Mouse (Mus musculus) lung, postnatal 0 days (tissue): ENCODE measurements around the gene Dgcr2. TPM values are rescaled to one million over a fixed set of nuclear protein-coding genes. Genes with fewer than 3 reads are reported as not detected.

Experiments
- ATAC-seq: fragments of 200-750 bp; cut with Nextera tagmentation; 2 replicates; pipeline ENCODE4 v1.8.0; 2017; ENCODE audit warnings: moderate library complexity
- DNase-seq: peaks from one replicate; pipeline ENCODE4 v3.0.0-alpha.2; 2016; ENCODE audit warnings: low spot score
- H3K27ac ChIP-seq: fragments of 300-500 bp; sonication (generic); 2 replicates; pipeline ENCODE4 v1.5.1; 2014; ENCODE audit warnings: antibody characterized with exemption, mild to moderate bottlenecking, low read length, mixed read lengths
- H3K27me3 ChIP-seq: fragments of 300-500 bp; sonication (generic); replicated peaks from 2 replicates; pipeline ENCODE4 v1.6.1; 2014; ENCODE audit warnings: low read length, mixed read lengths; ENCODE audit not compliant: insufficient read depth
- H3K36me3 ChIP-seq: fragments of 300-500 bp; sonication (generic); 2 replicates; pipeline ENCODE4 v1.6.1; 2014; ENCODE audit warnings: low read length, mixed read lengths; ENCODE audit not compliant: insufficient read depth
- H3K4me1 ChIP-seq: fragments of 300-500 bp; sonication (generic); 2 replicates; pipeline ENCODE4 v1.6.1; 2014; ENCODE audit warnings: antibody characterized with exemption, low read depth, low read length, mixed read lengths; ENCODE audit not compliant: insufficient read depth
- H3K4me2 ChIP-seq: fragments of 300-500 bp; sonication (generic); replicated peaks from 2 replicates; pipeline ENCODE4 v1.6.1; 2014; ENCODE audit warnings: low read depth, mild to moderate bottlenecking, low read length, moderate library complexity, mixed read lengths
- H3K4me3 ChIP-seq: fragments of 300-500 bp; sonication (generic); 2 replicates; pipeline ENCODE4 v1.5.1; 2014; ENCODE audit warnings: low read depth, low read length
- H3K9ac ChIP-seq: fragments of 300-500 bp; sonication (generic); replicated peaks from 2 replicates; pipeline ENCODE4 v1.6.1; 2014; ENCODE audit warnings: low read depth, mild to moderate bottlenecking
- H3K9me3 ChIP-seq: fragments of 300-500 bp; sonication (generic); 2 replicates; pipeline ENCODE4 v1.6.1; 2016; ENCODE audit warnings: low read length, mixed read lengths
- CTCF ChIP-seq: IDR thresholded peaks from 2 replicates; pipeline ENCODE4 v1.5.1; 2016; ENCODE audit warnings: antibody characterized with exemption, mild to moderate bottlenecking
- EP300 ChIP-seq: IDR thresholded peaks from 2 replicates; pipeline ENCODE4 v1.6.1; 2016; ENCODE audit warnings: antibody characterized with exemption, mild to moderate bottlenecking, control low read depth
- WGBS: fragments of 180-500 bp; shearing (Covaris S2); extraction: QIAGEN DNeasy Blood & Tissue Kit; methylation state at CpG from one replicate; pipeline ENCODE4 v1.1.7; 2014; 5-methylcytosine and 5-hydroxymethylcytosine counted together
- polyA plus RNA-seq: library from polyadenylated mRNA; unstranded; fragments of >200 nt; fragmentation: Nextera tagmentation; extraction: Ambion mirVana; gene quantifications from 2 replicates; pipeline ENCODE4 v1.2.1, GENCODE M21; 2015

The Dgcr2 gene
- polyA plus RNA-seq, 1 experiment from 2014 or later = 47.3 TPM

DNA sequence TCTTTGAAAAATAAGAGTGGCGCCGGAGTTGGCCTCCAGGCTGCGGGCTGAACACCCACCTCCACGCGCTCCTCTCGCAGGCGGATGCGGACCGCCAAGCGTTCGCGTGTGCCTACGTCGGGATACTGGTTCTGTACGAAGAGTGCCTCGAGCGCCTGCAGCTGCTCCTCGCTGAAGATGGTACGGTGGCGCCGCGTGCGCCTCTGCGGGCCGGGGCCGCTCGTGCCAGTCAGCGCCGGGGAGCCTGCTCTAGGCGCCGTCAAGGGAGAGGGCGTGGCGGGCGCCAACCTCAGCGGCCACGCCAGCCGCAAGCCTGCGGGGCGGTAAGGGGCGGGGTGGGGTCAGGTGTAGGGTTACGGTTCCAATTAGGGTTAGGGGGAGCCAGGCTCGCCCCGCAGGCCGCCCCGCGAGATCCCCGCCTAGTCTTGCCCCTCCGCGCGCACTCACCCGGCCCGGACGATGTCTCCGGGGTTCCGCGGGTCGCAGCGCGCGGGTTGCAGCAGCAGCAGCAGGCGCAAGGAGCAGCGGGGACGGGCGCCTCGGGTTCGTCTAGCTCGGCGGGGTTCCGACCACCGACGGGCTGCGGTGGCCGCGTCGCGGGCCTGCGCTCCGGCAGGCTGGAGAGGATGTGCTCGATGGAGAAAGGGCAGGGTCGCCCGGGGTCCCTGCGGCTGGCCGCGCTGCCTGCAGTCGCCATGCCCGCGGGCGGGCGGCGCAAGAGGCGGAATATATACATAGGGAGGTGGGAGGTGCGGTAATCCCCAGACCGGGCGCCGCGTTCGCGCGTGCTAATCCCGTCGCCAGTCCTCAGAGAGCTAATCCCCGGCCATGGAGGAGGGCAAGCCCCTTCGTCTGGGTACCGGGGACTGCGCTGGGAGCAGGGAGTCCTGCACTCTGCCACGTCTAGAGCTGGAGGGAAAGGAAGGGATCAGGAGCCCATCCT is 16.2 kb upstream of the Dgcr2 start, which contains the start of gene Gsc2:
Gsc2 (minus strand) TSS at position 753 of the 943 bp plus-strand sequence.
- no peak for TF ChIP-seq EP300
- TF ChIP-seq CTCF = no peak
- DNase-seq = peak; percentile 20
- 1% methylated on average over 84 of the region's 106 CpGs for WGBS
- peak within 1 kb of the TSS; percentile 63 for H3K4me2 ChIP-seq
- H3K4me3 ChIP-seq = peak within 1 kb of the TSS; percentile 37
- H3K27me3 ChIP-seq = peaks cover 40% of the 10 kb centered on the region
- H3K27ac ChIP-seq = no peak within 1 kb of the TSS
- ATAC-seq = no peak; the same call in 1 of the 2 replicates
- no peaks in the 10 kb centered on the region for H3K9me3 ChIP-seq
- H3K36me3 ChIP-seq = no peaks in the 10 kb centered on the region
- no peak within 1 kb of the TSS for H3K9ac ChIP-seq
- peaks cover 9% of the 10 kb centered on the region for H3K4me1 ChIP-seq

DNA sequence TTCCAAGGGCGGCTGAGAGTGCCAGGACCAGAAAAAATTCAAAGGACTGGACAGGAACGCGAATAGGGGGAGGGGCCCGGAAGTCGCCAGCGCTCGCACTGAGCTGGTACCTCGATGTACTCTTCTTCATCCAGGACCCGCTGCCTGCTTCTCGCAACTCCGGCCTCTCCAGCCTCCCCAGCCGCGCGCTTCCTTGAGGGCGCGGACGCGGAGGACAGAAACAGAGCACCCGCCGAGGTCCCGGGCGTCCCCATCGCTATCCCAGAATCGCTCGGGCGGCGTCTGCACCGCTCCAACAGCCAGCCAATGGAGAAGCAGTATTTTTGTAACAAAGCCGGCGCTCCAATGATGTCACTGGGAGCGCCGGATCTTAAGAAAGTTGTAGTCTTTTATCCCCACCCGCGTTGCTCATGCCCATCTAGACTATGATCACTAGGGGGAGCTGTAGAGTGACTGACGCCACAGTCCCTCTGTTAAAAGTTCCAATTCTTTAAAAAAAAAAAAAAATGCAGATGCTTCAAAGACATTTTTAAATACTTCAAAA is 12.8 kb upstream of the Dgcr2 start, which contains the start of gene Ess2:
Ess2 (minus strand) TSS at position 297 of the 544 bp plus-strand sequence.
- Histone ChIP-seq H3K4me1 (peaks cover 9% of the 10 kb centered on the region), H3K4me3 (peak within 1 kb of the TSS; percentile 74), H3K36me3 (peaks cover 18% of the 10 kb centered on the region), H3K27me3 (peaks cover 33% of the 10 kb centered on the region), H3K27ac (no peak within 1 kb of the TSS), H3K4me2 (peak within 1 kb of the TSS; percentile 69), H3K9ac (peak within 1 kb of the TSS; percentile 55), H3K9me3 (no peaks in the 10 kb centered on the region)
- TF ChIP-seq EP300 (no peak), CTCF (peak; percentile 82)
- ATAC-seq (peak; percentile 98), DNase-seq (peak; percentile 99)
- 3% methylated on average over 35 of the region's 35 CpGs for WGBS

DNA sequence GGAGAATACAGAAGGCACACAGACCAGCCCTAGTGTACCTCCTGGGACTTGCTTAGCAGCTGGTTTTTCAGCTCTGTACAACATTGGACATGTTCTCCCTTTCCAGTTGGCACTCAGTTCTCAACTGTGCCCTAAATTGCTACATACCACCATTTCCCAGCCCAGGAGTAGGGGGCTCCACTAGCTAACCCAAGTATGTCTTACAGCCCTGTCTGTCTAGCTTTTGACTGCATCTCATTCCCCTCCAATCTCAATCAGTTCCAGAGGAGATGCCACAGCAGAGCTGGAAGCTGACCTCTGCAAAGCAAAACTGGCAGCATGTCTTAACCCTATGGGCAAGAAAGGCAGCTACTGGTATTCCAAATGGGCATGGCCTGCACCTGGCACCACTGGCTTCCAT is 2.3 kb downstream of the Dgcr2 start:
- TF ChIP-seq EP300 = no peak
- TF ChIP-seq CTCF = no peak
- Histone ChIP-seq H3K9ac (no peak overlapping the region), H3K27ac (no peak overlapping the region), H3K4me3 (no peak overlapping the region), H3K9me3 (no peaks in the 10 kb centered on the region), H3K27me3 (no peaks in the 10 kb centered on the region), H3K36me3 (0 out of 2 replicates have a peak, but pooled peaks cover 2% of the 10 kb centered on the region), H3K4me1 (peaks cover 8% of the 10 kb centered on the region; the same call in 1 of the 2 replicates), H3K4me2 (no peak overlapping the region)
- no peak for ATAC-seq
- no peak for DNase-seq

DNA sequence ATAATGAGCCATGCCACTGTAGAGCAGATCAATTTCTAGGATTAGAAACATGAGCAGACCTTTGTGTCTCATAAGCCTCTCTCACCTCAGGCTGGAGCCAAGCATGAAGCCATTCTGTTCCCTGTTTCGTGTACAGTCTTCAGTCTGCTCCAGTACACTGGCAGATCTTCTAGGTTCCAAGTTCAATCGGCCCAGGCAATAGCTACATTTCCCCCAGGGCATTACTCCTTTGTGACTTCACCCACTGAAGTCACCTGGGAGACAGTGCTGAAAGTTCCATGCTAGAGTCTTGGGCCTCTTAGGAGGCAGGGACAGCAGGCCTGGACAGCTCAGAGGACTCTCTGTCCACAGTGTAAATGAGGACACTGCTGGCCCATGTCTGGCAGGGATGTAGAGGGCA is 4.4 kb downstream of the Dgcr2 start, which contains the start of gene Tssk1:
Tssk1 (plus strand) TSS at position 301 of the 400 bp plus-strand sequence.
- Histone ChIP-seq H3K9me3 (no peaks in the 10 kb centered on the region), H3K36me3 (no peaks in the 10 kb centered on the region), H3K4me1 (peaks cover 20% of the 10 kb centered on the region), H3K4me3 (no peak within 1 kb of the TSS), H3K27ac (no peak within 1 kb of the TSS), H3K4me2 (no peak within 1 kb of the TSS), H3K9ac (no peak within 1 kb of the TSS), H3K27me3 (no peaks in the 10 kb centered on the region)
- no peak for ATAC-seq
- TF ChIP-seq EP300 (no peak), CTCF (no peak)
- no peak for DNase-seq
- WGBS = 68% methylated on average over 2 of the region's 2 CpGs

DNA sequence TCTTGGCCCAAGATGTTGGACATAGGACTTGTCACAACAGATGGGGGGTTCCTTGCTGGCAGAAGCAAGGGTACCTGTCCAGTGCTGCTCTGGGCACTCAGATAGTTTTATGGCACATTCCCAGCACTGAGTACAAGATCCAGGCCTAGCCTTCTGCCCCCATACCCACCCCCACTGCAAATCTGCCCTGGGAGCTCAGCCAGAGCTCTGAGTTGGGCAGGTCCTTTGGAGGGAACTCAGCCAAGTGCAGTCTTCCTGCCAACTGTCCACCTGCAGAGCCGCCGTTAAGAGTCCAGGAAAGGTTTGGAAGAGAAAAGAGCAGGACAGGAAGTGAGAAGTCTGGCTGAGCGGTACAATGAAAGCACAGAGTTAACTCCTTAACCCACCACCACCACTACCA is 5.8 kb downstream of the Dgcr2 start:
- peak overlapping the region; percentile 79; the same call in 1 of the 2 replicates for H3K27ac ChIP-seq
- DNase-seq = peak; percentile 38
- no peak for TF ChIP-seq CTCF
- no peak for TF ChIP-seq EP300
- WGBS = 30% methylated on average over 3 of the region's 3 CpGs
- ATAC-seq = no peak
- H3K9ac ChIP-seq = no peak overlapping the region
- H3K36me3 ChIP-seq = no peaks in the 10 kb centered on the region
- no peak overlapping the region for H3K4me2 ChIP-seq
- H3K27me3 ChIP-seq = no peaks in the 10 kb centered on the region
- no peaks in the 10 kb centered on the region for H3K9me3 ChIP-seq
- peaks cover 20% of the 10 kb centered on the region for H3K4me1 ChIP-seq
- no peak overlapping the region for H3K4me3 ChIP-seq

DNA sequence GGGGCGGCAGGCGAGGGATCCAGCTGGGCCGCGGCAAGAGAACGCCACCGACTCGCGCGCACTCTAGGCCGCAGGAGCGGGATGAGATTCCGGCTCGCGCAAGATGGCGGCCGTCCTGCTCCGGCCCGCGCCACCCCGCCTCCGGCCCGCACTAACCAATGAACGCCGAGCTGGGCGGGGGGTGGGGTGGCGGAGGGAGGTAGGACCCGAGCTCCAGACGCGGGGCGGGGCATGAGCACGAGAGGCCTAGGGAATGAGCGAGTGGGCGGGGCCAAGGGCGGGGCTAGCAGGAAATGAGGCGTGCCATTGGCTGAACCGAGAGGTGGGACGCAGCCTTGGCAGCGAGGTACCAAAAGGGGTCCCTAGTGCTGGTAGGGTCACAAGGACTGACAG is 6.8 kb downstream of the Dgcr2 start, which contains the start of gene Gm20518:
Gm20518 (minus strand) TSS at position 105 of the 393 bp plus-strand sequence.
- H3K36me3 ChIP-seq = no peaks in the 10 kb centered on the region
- H3K4me1 ChIP-seq = peaks cover 20% of the 10 kb centered on the region
- H3K9me3 ChIP-seq = no peaks in the 10 kb centered on the region
- no peaks in the 10 kb centered on the region for H3K27me3 ChIP-seq
- WGBS = 0% methylated on average over 21 of the region's 38 CpGs
- peak; percentile 98 for ATAC-seq
- peak within 1 kb of the TSS; percentile 97 for H3K27ac ChIP-seq
- H3K4me3 ChIP-seq = peak within 1 kb of the TSS; percentile 94
- TF ChIP-seq EP300 = no peak
- TF ChIP-seq CTCF = peak; percentile 29; the same call in 1 of the 2 replicates
- H3K4me2 ChIP-seq = peak within 1 kb of the TSS; percentile 66
- peak within 1 kb of the TSS; percentile 92 for H3K9ac ChIP-seq
- DNase-seq = peak; percentile 99
